Mouse (Mus musculus): ENCODE data around the gene 2610301B20Rik. TPM values are rescaled to one million over a fixed set of nuclear protein-coding genes. Genes with fewer than 3 reads are reported as not detected.

The 2610301B20Rik gene
- total and polyA plus RNA-seq, 2 experiments from 2014 or later: 30.3 to 32.9 TPM

DNA sequence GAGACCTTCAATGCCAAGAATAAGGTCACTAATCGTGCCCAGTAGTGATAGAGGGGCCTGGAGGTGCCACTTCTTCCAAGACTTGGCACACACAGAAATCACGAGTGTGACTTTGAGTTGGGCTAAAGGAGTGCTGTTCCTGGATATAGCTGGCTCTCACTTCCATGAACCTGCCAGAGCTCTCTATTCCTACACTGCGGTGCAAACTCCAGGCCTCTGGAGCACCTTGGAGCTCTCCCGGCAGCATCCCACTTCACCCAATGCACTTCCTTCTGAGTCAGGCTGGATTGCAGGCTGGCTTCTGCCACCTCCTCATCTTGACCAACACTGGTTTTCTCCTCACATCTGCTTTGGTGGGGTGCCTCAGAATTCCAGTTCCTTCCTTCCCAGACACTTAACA, 62.5 kb downstream of the 2610301B20Rik start:
- Histone ChIP-seq H3K4me1 (ENCODE audit: insufficient read depth, low read length) (no peaks in the 10 kb centered on the region), H3K4me3 (ENCODE audit: low read length) (no peak overlapping the region), H3K9ac (replicated peaks; ENCODE audit: low read length) (no peak overlapping the region), H3K36me3 (ENCODE audit: insufficient read depth, low read length) (no peaks in the 10 kb centered on the region), H3K9me3 (ENCODE audit: low read length) (no peaks in the 10 kb centered on the region), H3K27ac (no peak overlapping the region), H3K4me2 (ENCODE audit: low read depth, low read length) (no peak overlapping the region), H3K27me3 (ENCODE audit: insufficient read depth, low read length) (no peaks in the 10 kb centered on the region)
- TF ChIP-seq CTCF (IDR thresholded peaks at IDR 0.05; ENCODE audit: low read depth): no peak
- WGBS: 86% methylated on average over 4 of the region's 4 CpGs
- DNase-seq (ENCODE audit: low spot score): no peak
- ATAC-seq: no peak

Small RNA genes lying within 50 kb of the gene (microRNA-seq; reads per million reads assigned to microRNA genes)
- gene Mir3471-1 (0 reads per million in 2 experiments), gene n-TSaga9 (1.1 to 1.2 reads per million in 2 experiments)
